Mouse (Mus musculus) liver, adult 2 months (tissue): ENCODE measurements at regions not wholly inside any gene's neighbourhood (a gene's known extent, or its start where the extent isn't known, plus 50 kb on each side); places are given as distances from the start of the nearest gene placed in this dataset.

Source experiments
- CTCF ChIP-seq: fragments of 200-500 bp; IDR thresholded peaks from 2 replicates; pipeline ENCODE4 v1.5.1; 2011; ENCODE audit warnings: low read depth, low read length, control low read depth
- POLR2A ChIP-seq: fragments of 200-500 bp; IDR thresholded peaks from 2 replicates; pipeline ENCODE4 v1.6.1; 2011; ENCODE audit warnings: low read length, control low read depth; ENCODE audit not compliant: insufficient read depth; ENCODE audit errors: extremely low read depth

DNA sequence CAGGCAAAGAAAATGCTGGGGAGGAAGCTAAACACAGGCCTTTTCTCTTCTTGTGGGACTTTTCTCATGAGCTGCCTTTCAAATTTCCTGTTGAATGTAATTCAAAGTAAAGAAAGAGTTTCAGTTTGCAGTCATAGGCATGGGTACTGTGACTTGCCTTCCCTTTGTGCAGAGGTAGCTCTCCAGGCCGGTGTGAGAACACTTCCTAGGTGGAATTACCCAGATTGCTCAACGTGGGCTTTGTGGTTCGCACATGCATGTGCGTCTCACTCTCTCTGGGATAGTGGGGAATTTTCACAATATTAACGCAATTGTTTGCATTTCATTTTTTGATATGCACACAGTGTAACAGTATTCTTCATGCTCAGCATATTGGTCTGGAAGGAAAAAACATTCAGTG lies 63.4 kb upstream of the Myb start:
- TF ChIP-seq CTCF (no peak), POLR2A (no peak)
